ENCODE assay signal across 8 mouse cellular contexts in genomic region chr19:8941136-8941514, GRCm38 (mm10). TPM values are rescaled to one million over a fixed set of nuclear protein-coding genes. Genes with fewer than 3 reads are reported as not detected.
A peak's percentile ranks its signal among the peaks of the same experiment; 100 is the strongest.
DNase-seq lines count a peak whose midpoint lies in the region; ATAC-seq and TF ChIP-seq lines count a peak whose summit lies in the region.

No protein-coding gene starts in this region.

- no peak for DNase-seq in gastrocnemius, adult 2 months
- DNase-seq in gastrocnemius, postnatal 36 days = no peak
- peak; percentile 42 for DNase-seq in thymus, postnatal 4 days
- DNase-seq in thymus, postnatal 25 days = no peak
- no peak for DNase-seq in limb, embryonic 14.5 days (ENCODE audit: low spot score)
- no peak for DNase-seq in stomach, postnatal 0 days (ENCODE audit: low spot score)
- no peak for DNase-seq in gastrocnemius, postnatal 4 days (ENCODE audit: low spot score in 2 of 2)
- no peak for DNase-seq in T-cell, adult 2 months (ENCODE audit: low spot score)

- H3K4me3 ChIP-seq in gastrocnemius, adult 2 months = peak overlapping the region; percentile 100
- H3K4me3 ChIP-seq in limb, embryonic 14.5 days (replicated peaks; ENCODE audit: low read length) = peak overlapping the region; percentile 91
- H3K4me3 ChIP-seq in stomach, postnatal 0 days (ENCODE audit: low read depth, low read length) = peak overlapping the region; percentile 91

- H3K9ac ChIP-seq in limb, embryonic 14.5 days (ENCODE audit: low read depth, low read length, severe bottlenecking) = peak overlapping the region; percentile 97
- H3K9ac ChIP-seq in stomach, postnatal 0 days (ENCODE audit: low read length) = peak overlapping the region; percentile 65

- ATAC-seq in limb, embryonic 14.5 days (ENCODE audit: low FRiP score, low read depth) = no peak
- no peak for ATAC-seq in stomach, postnatal 0 days (ENCODE audit: low FRiP score, low TSS enrichment)

- H3K4me2 ChIP-seq in limb, embryonic 14.5 days (replicated peaks; ENCODE audit: low read depth, low read length, severe bottlenecking) = peak overlapping the region; percentile 61
- H3K4me2 ChIP-seq in stomach, postnatal 0 days (replicated peaks; ENCODE audit: low read depth) = peak overlapping the region; percentile 71

- H3K27me3 ChIP-seq in limb, embryonic 14.5 days (ENCODE audit: control insufficient read depth, insufficient read depth, low read length) = no peaks in the 10 kb centered on the region
- H3K27me3 ChIP-seq in stomach, postnatal 0 days (ENCODE audit: control insufficient read depth, insufficient read depth, low read length) = no peaks in the 10 kb centered on the region

- TF ChIP-seq POLR2A in limb, embryonic 14.5 days (IDR thresholded peaks at IDR 0.05; ENCODE audit: borderline replicate concordance, extremely low read depth, insufficient read depth, insufficient read length) = no peak

- TF ChIP-seq CTCF in gastrocnemius, adult 2 months (IDR thresholded peaks at IDR 0.05) = no peak
- no peak for TF ChIP-seq CTCF in stomach, postnatal 0 days (IDR thresholded peaks at IDR 0.05; ENCODE audit: low read depth)

- no peak for TF ChIP-seq EP300 in stomach, postnatal 0 days (optimal IDR thresholded peaks at IDR 0.05)

- intact Hi-C loops in gastrocnemius, adult 2 months (cut with DNase I) = no loop called here
- intact Hi-C loops in gastrocnemius, postnatal 36 days (cut with DNase I) = no loop called here

- whole genome bisulfite sequencing in limb, embryonic 14.5 days = 32% methylated on average over 10 of the region's 10 CpGs
- WGBS in stomach, postnatal 0 days = 43% methylated on average over 10 of the region's 10 CpGs

- no peaks in the 10 kb centered on the region for H3K9me3 ChIP-seq in limb, embryonic 14.5 days (ENCODE audit: control insufficient read depth, low read length)
- H3K9me3 ChIP-seq in stomach, postnatal 0 days (ENCODE audit: control insufficient read depth, low read length) = no peaks in the 10 kb centered on the region

- peaks cover 63% of the 10 kb centered on the region for H3K36me3 ChIP-seq in limb, embryonic 14.5 days (ENCODE audit: control insufficient read depth, insufficient read depth, low read length)
- peaks cover 15% of the 10 kb centered on the region for H3K36me3 ChIP-seq in stomach, postnatal 0 days (ENCODE audit: control insufficient read depth, insufficient read depth, low read length)

- peak overlapping the region; percentile 96 for H3K27ac ChIP-seq in gastrocnemius, adult 2 months
- peak overlapping the region; percentile 94 for H3K27ac ChIP-seq in limb, embryonic 14.5 days (replicated peaks; ENCODE audit: low read depth, low read length)
- H3K27ac ChIP-seq in stomach, postnatal 0 days (replicated peaks) = peak overlapping the region; percentile 58

- H3K4me1 ChIP-seq in limb, embryonic 14.5 days (ENCODE audit: control insufficient read depth, insufficient read depth, low read length) = peaks cover 21% of the 10 kb centered on the region
- 0 out of 2 replicates have a peak, but pooled peaks cover 2% of the 10 kb centered on the region for H3K4me1 ChIP-seq in stomach, postnatal 0 days (replicated peaks; ENCODE audit: control insufficient read depth, insufficient read depth)

RNA-seq across cellular contexts. Expression of gene Mta2, which starts 0.6 kb away (rescaled TPM):
- 10 to 100 TPM; 23.5 to 27.2 TPM for total RNA-seq in gastrocnemius, adult 2 months (2021)
- total RNA-seq in gastrocnemius, postnatal 36 days (2021) = 10 to 100 TPM; 19.4 to 24.1 TPM
- polyA plus RNA-seq in limb, embryonic 14.5 days (2012; rRNA removed) = 63.4 and 76.5 TPM in 2 replicates
- 43.8 and 47.2 TPM in 2 replicates for polyA plus RNA-seq in limb, embryonic 14.5 days (2014; fragmentation: Nextera tagmentation; extraction: Ambion mirVana)
- polyA plus RNA-seq in stomach, postnatal 0 days (2015; fragmentation: Nextera tagmentation; extraction: Ambion mirVana) = 68.0 and 69.3 TPM in 2 replicates
- total RNA-seq in gastrocnemius, postnatal 4 days (2021) = 10 to 100 TPM; 61.1 to 69.8 TPM

RNA-seq across cellular contexts. Expression of gene Eml3, which starts 11.8 kb away (rescaled TPM):
- 1 to 10 TPM; 3.4 to 6.2 TPM for total RNA-seq in gastrocnemius, adult 2 months (2021)
- total RNA-seq in gastrocnemius, postnatal 36 days (2021) = 1 to 10 TPM; 5.1 to 7.3 TPM
- polyA plus RNA-seq in limb, embryonic 14.5 days (2012; rRNA removed) = 62.1 and 74.9 TPM in 2 replicates
- 21.5 and 25.2 TPM in 2 replicates for polyA plus RNA-seq in limb, embryonic 14.5 days (2014; fragmentation: Nextera tagmentation; extraction: Ambion mirVana)
- 24.6 and 26.6 TPM in 2 replicates for polyA plus RNA-seq in stomach, postnatal 0 days (2015; fragmentation: Nextera tagmentation; extraction: Ambion mirVana)
- 10 to 100 TPM; 24.3 to 26.7 TPM for total RNA-seq in gastrocnemius, postnatal 4 days (2021)

RNA-seq across cellular contexts. Expression of gene Rom1, which starts 12.0 kb away (rescaled TPM):
- 1 to 10 TPM; 7.3 TPM for total RNA-seq in gastrocnemius, adult 2 months (2021)
- total RNA-seq in gastrocnemius, postnatal 36 days (2021) = 10 to 100 TPM in 1 of 2 experiments, 1 to 10 TPM in 1; 6.9 to 11.0 TPM
- 5.2 and 7.1 TPM in 2 replicates for polyA plus RNA-seq in limb, embryonic 14.5 days (2012; rRNA removed)
- 2.0 and 2.4 TPM in 2 replicates for polyA plus RNA-seq in limb, embryonic 14.5 days (2014; fragmentation: Nextera tagmentation; extraction: Ambion mirVana)
- 3.0 and 3.6 TPM in 2 replicates for polyA plus RNA-seq in stomach, postnatal 0 days (2015; fragmentation: Nextera tagmentation; extraction: Ambion mirVana)
- 1 to 10 TPM; 4.4 to 4.9 TPM for total RNA-seq in gastrocnemius, postnatal 4 days (2021)

RNA-seq across cellular contexts. Expression of gene Tut1, which starts 12.5 kb away (rescaled TPM):
- total RNA-seq in gastrocnemius, adult 2 months (2021) = 10 to 100 TPM in 1 of 2 experiments, 1 to 10 TPM in 1; 7.9 to 10.4 TPM
- 1 to 10 TPM; 6.0 to 7.7 TPM for total RNA-seq in gastrocnemius, postnatal 36 days (2021)
- polyA plus RNA-seq in limb, embryonic 14.5 days (2012; rRNA removed) = 28.6 and 33.6 TPM in 2 replicates
- polyA plus RNA-seq in limb, embryonic 14.5 days (2014; fragmentation: Nextera tagmentation; extraction: Ambion mirVana) = 27.6 and 29.2 TPM in 2 replicates
- polyA plus RNA-seq in stomach, postnatal 0 days (2015; fragmentation: Nextera tagmentation; extraction: Ambion mirVana) = 14.9 and 15.8 TPM in 2 replicates
- 10 to 100 TPM; 12.7 to 14.9 TPM for total RNA-seq in gastrocnemius, postnatal 4 days (2021)

RNA-seq across cellular contexts. Expression of gene B3gat3, which starts 21.0 kb away (rescaled TPM):
- 10 to 100 TPM; 32.2 to 35.7 TPM for total RNA-seq in gastrocnemius, adult 2 months (2021)
- total RNA-seq in gastrocnemius, postnatal 36 days (2021) = 10 to 100 TPM; 28.3 to 31.2 TPM
- 116 and 142 TPM in 2 replicates for polyA plus RNA-seq in limb, embryonic 14.5 days (2012; rRNA removed)
- 39.7 and 43.0 TPM in 2 replicates for polyA plus RNA-seq in limb, embryonic 14.5 days (2014; fragmentation: Nextera tagmentation; extraction: Ambion mirVana)
- polyA plus RNA-seq in stomach, postnatal 0 days (2015; fragmentation: Nextera tagmentation; extraction: Ambion mirVana) = 24.7 and 26.1 TPM in 2 replicates
- 10 to 100 TPM; 29.6 to 31.6 TPM for total RNA-seq in gastrocnemius, postnatal 4 days (2021)
